Mouse (Mus musculus) MEL (cell line): Measurements from ENCODE around the gene Gm10096. TPM values are rescaled to one million over a fixed set of nuclear protein-coding genes. Genes with fewer than 3 reads are reported as not detected.
"Not testable (repeated sequence)": the region's sequence is repeated elsewhere in the genome, so short reads cannot be mapped to it uniquely, and the experiment has no call there.

Experiments used
- DNase-seq: peaks from one replicate; pipeline ENCODE4 v3.0.0; 2011; ENCODE audit warnings: low read depth, low spot score
- H3K27ac ChIP-seq: 2 replicates; pipeline ENCODE4 v1.5.1; 2012; ENCODE audit warnings: low read depth, mild to moderate bottlenecking, control low read depth, low read length, moderate library complexity; ENCODE audit not compliant: control insufficient read depth
- H3K27me3 ChIP-seq, 2 experiments: fragments of 150-350 bp in 1 of 2; sonication (generic) in 1 of 2; 2 replicates each; pipeline ENCODE4 v1.6.1; 2012; ENCODE audit warnings: low read length in 2 of 2, mild to moderate bottlenecking in 2 of 2, improper control_type of control experiment in 1 of 2, moderate library complexity in 1 of 2; ENCODE audit not compliant: insufficient read depth in 2 of 2, control insufficient read depth in 1 of 2
- H3K36me3 ChIP-seq, 2 experiments: 2 replicates each; pipeline ENCODE4 v1.6.1; 2012 to 2014; ENCODE audit warnings: low read length in 2 of 2, improper control_type of control experiment in 1 of 2, inconsistent platforms in 1 of 2, mild to moderate bottlenecking in 1 of 2; ENCODE audit not compliant: insufficient read depth in 2 of 2, control insufficient read depth in 1 of 2
- H3K4me1 ChIP-seq, 2 experiments: fragments of 150-350 bp in 1 of 2; sonication (generic) in 1 of 2; 2 replicates each; pipeline ENCODE4 v1.6.1; 2012; ENCODE audit warnings: low read length in 2 of 2, improper control_type of control experiment in 1 of 2, mild to moderate bottlenecking in 1 of 2; ENCODE audit not compliant: insufficient read depth in 2 of 2, control insufficient read depth in 1 of 2
- H3K4me3 ChIP-seq, 2 experiments: fragments of 150-350 bp in 1 of 2; sonication (generic) in 1 of 2; 2 replicates each; pipeline ENCODE4 v1.5.1; 2012; ENCODE audit warnings: low read depth in 2 of 2, low read length in 2 of 2, mild to moderate bottlenecking in 2 of 2, moderate library complexity in 2 of 2, control low read depth in 1 of 2, improper control_type of control experiment in 1 of 2; ENCODE audit not compliant: control insufficient read depth in 1 of 2, insufficient read depth in 1 of 2
- H3K79me2 ChIP-seq: 2 replicates; pipeline ENCODE4 v1.6.1; 2012; ENCODE audit warnings: mild to moderate bottlenecking, low read length, moderate library complexity; ENCODE audit not compliant: control insufficient read depth, poor library complexity, insufficient read depth
- H3K9ac ChIP-seq: 2 replicates; pipeline ENCODE4 v1.6.1; 2012; ENCODE audit warnings: low read depth, mild to moderate bottlenecking, control low read depth, low read length, moderate library complexity; ENCODE audit not compliant: control insufficient read depth, poor library complexity, severe bottlenecking
- H3K9me3 ChIP-seq: fragments of 150-350 bp; sonication (generic); replicated peaks from 2 replicates; pipeline ENCODE4 v1.6.1; 2012; ENCODE audit warnings: mild to moderate bottlenecking, low read length, improper control_type of control experiment, moderate library complexity; ENCODE audit not compliant: insufficient read depth
- polyA plus RNA-seq, 2 experiments: library from polyadenylated mRNA; stranded (reverse) in 1 of 2; unstranded in 1 of 2; fragments of >175 nt in 1 of 2; fragments of >200 nt in 1 of 2; gene quantifications; 2 replicates each; pipeline versions ENCODE4 v1.2.1 to v1.2.4; 2012; ENCODE audit warnings: low replicate concordance in 2 of 2, low read depth in 1 of 2; ENCODE audit not compliant: insufficient read length in 2 of 2, insufficient read depth in 1 of 2, missing spikeins in 1 of 2
- total RNA-seq: library from RNA; depleted of rRNA; stranded (reverse); fragments of 300-350 nt; gene quantifications from 2 replicates; pipeline ENCODE4 v1.2.3, GENCODE M21; 2012; rRNA removed

The Gm10096 gene
- total RNA-seq: not detected in 2 replicates
- not detected for polyA plus RNA-seq

GRCm38 (mm10) chrX:28954602-28955001, at the start of gene Gm10096:
Gm10096 (minus strand) TSS chrX:28954702.
- DNase-seq, H3K4me3 ChIP-seq, H3K79me2 ChIP-seq, H3K36me3 ChIP-seq, H3K27ac ChIP-seq, H3K27me3 ChIP-seq, H3K4me1 ChIP-seq, H3K9me3 ChIP-seq, H3K9ac ChIP-seq: not testable (repeated sequence)
